Mouse (Mus musculus): Measurements from ENCODE around the gene Snrpb2. TPM values are rescaled to one million over a fixed set of nuclear protein-coding genes. Genes with fewer than 3 reads are reported as not detected.
A peak's percentile ranks its signal among the peaks of the same experiment; 100 is the strongest.

The Snrpb2 gene
- polyA plus RNA-seq (2014; fragmentation: Nextera tagmentation; extraction: Ambion mirVana), result 49.3 and 56.9 TPM in 2 replicates

DNA sequence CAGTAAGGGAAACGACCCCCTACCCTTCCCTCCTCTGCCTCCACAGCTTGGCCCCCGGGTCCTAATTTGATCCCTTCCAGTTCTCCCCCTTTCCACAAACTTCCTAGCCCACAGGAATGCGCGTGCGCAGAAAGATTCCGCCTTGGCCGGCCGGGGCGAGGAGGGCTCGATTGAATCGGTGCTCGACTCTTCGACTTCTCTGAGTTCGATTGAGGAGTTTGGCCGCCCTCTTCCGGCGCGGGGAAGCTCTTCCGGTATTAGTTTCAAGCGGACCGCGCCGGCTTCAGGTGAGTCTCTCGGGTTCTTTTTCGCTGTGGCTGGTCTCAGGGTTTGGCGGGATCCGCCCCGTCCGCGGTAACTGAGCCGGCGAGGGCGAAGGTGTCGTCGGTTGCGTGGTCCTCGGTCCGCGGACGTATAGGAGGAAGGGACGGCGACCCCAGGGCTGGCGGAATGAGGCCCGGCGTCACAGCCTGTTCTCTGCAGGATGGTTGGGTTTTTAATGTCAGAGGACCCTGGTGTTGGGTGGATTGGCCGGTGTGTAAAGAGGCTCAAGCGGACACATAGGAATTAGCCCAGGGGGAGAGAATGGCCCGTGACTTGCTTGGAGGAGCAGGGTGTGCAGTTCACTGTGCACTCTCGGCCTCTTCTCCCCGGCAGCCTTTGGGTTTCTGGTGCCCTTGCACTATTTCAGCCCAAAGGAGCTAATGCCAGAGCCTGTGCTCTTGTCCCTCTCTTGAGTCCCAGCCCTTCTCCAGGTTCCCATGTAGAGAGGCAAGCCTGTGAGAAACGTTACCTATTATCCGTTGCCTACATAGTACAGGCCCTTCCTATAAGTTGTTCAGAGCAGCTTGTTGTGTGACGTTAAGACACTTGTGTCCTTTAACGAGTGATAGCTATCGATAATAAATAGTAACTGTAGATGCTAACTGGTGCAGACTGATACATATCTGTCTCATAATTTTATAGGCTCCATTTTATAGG lies at the start of gene Snrpb2:
TSS of gene Snrpb2 (plus strand) at position 228 of the 981 bp plus-strand sequence.
- H3K27ac ChIP-seq, result no peak within 1 kb of the TSS
- H3K4me3 ChIP-seq (replicated peaks; ENCODE audit: low read length), result peak within 1 kb of the TSS; percentile 93
- H3K9me3 ChIP-seq (ENCODE audit: control insufficient read depth, low read length), result no peaks in the 10 kb centered on the region
- H3K27me3 ChIP-seq (ENCODE audit: control insufficient read depth, insufficient read depth, low read length), result no peaks in the 10 kb centered on the region; the same call in 1 of the 2 replicates
- DNase-seq (ENCODE audit: low spot score) (peak; percentile 93), ATAC-seq (ENCODE audit: low FRiP score) (peak; percentile 93)
- peak within 1 kb of the TSS; percentile 88 for H3K9ac ChIP-seq
- 1% methylated on average over 55 of the region's 55 CpGs for WGBS
- peaks cover 6% of the 10 kb centered on the region for H3K4me1 ChIP-seq (replicated peaks; ENCODE audit: control insufficient read depth, insufficient read depth, low read length)
- peaks cover 25% of the 10 kb centered on the region for H3K36me3 ChIP-seq (replicated peaks; ENCODE audit: control insufficient read depth, insufficient read depth)
- H3K4me2 ChIP-seq (replicated peaks), result peak within 1 kb of the TSS; percentile 65

DNA sequence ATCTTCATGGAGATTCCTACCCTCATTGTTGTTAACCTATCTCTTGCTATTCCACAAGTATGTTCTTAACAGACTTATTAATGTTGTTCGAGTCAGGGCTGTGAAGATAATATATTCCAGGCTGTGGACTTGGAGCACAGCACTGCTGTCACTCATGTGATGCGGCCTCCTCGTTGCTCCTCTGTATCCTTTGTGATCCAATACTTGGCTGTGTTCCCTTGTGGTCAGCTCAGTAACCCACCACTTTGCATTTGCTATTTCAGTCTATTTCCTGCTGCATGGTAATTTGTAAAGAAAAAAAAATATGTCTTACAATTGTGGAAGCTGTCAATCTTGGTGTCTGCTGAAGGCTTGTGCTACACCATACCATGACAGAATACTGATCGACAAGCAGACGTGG lies 49.8 kb upstream of the Snrpb2 start:
- Histone ChIP-seq H3K4me3 (replicated peaks; ENCODE audit: low read length) (no peak overlapping the region), H3K27ac (no peak overlapping the region), H3K27me3 (ENCODE audit: control insufficient read depth, insufficient read depth, low read length) (no peaks in the 10 kb centered on the region), H3K9me3 (ENCODE audit: control insufficient read depth, low read length) (no peaks in the 10 kb centered on the region), H3K9ac (no peak overlapping the region), H3K4me2 (replicated peaks) (no peak overlapping the region), H3K4me1 (replicated peaks; ENCODE audit: control insufficient read depth, insufficient read depth, low read length) (no peaks in the 10 kb centered on the region), H3K36me3 (replicated peaks; ENCODE audit: control insufficient read depth, insufficient read depth) (no peaks in the 10 kb centered on the region)
- ATAC-seq (ENCODE audit: low FRiP score) (no peak), DNase-seq (ENCODE audit: low spot score) (no peak)
- WGBS, result 57% methylated on average over 5 of the region's 5 CpGs

- H3K36me3 ChIP-seq (replicated peaks; ENCODE audit: control insufficient read depth, insufficient read depth), result no peaks in the 10 kb centered on the region
- no peak for DNase-seq (ENCODE audit: low spot score)
- no peak overlapping the region for H3K9ac ChIP-seq
- WGBS, result 95% methylated on average over 8 of the region's 8 CpGs
- no peaks in the 10 kb centered on the region for H3K9me3 ChIP-seq (ENCODE audit: control insufficient read depth, low read length)
- H3K4me2 ChIP-seq (replicated peaks), result no peak overlapping the region
- no peak overlapping the region for H3K27ac ChIP-seq
- no peak for ATAC-seq (ENCODE audit: low FRiP score)
- H3K4me3 ChIP-seq (replicated peaks; ENCODE audit: low read length), result no peak overlapping the region
- H3K4me1 ChIP-seq (replicated peaks; ENCODE audit: control insufficient read depth, insufficient read depth, low read length), result peaks cover 6% of the 10 kb centered on the region; the same call in 1 of the 2 replicates
- no peaks in the 10 kb centered on the region for H3K27me3 ChIP-seq (ENCODE audit: control insufficient read depth, insufficient read depth, low read length)
These were observed 44.8 kb upstream of the Snrpb2 start for GRCm38 (mm10) chr2:143018084-143018483.

DNA sequence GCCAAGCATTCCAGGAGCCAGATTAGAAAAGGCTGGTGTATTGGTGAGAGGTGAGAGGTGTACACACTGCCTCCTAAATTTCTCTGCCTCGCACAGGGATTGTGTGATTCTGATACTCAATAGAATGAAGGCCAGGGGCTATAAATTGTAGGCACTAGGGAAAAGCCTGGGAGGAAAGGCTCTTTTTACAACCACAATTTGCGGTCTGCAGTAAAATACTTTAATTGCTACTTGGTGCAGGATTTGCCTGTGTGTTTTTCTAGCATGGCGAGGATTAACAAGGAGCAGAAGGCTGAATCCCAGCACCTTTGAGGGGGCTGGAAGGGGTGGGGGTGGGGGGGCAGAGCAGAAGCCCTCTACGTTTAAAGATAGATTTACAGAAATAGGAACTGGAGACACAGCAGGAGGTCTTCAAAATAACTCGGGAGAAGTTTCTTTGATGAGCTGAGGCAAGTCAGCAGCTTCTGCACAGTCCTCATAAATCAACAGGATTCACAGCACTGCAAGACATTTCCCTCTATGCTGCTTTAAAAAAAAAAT lies 44.2 kb upstream of the Snrpb2 start:
- no peak for DNase-seq (ENCODE audit: low spot score)
- no peak overlapping the region for H3K4me2 ChIP-seq (replicated peaks)
- no peak overlapping the region for H3K27ac ChIP-seq
- H3K9ac ChIP-seq, result no peak overlapping the region
- no peaks in the 10 kb centered on the region for H3K9me3 ChIP-seq (ENCODE audit: control insufficient read depth, low read length)
- ATAC-seq (ENCODE audit: low FRiP score), result no peak
- no peak overlapping the region for H3K4me3 ChIP-seq (replicated peaks; ENCODE audit: low read length)
- 47% methylated on average over 5 of the region's 5 CpGs for WGBS
- no peaks in the 10 kb centered on the region for H3K36me3 ChIP-seq (replicated peaks; ENCODE audit: control insufficient read depth, insufficient read depth)
- H3K27me3 ChIP-seq (ENCODE audit: control insufficient read depth, insufficient read depth, low read length), result no peaks in the 10 kb centered on the region
- peaks cover 6% of the 10 kb centered on the region; the same call in 1 of the 2 replicates for H3K4me1 ChIP-seq (replicated peaks; ENCODE audit: control insufficient read depth, insufficient read depth, low read length)

DNA sequence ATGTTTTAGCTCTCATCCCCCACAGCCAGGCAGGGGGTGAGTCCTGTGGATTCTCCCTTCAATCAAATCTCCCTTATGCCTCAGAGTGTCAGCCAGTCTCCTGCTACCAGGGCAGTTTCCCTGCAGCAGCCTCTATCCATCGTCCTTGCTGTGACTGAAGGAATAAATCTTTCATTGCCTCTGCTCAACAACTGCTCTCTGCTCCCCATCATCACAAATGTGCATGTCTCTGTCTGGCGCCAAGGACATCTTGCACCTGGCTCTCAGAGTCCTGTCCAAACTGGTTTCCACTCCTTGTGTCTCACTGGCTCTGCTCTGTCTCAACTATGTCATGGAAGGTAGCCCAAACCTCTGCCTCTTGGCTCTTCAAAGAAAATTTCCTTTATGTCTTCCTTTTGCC lies 43.1 kb upstream of the Snrpb2 start:
- 45% methylated on average over 2 of the region's 2 CpGs for WGBS

GRCm38 (mm10) chr2:143023331-143023730 lies 39.5 kb upstream of the Snrpb2 start:
- Histone ChIP-seq H3K36me3 (replicated peaks; ENCODE audit: control insufficient read depth, insufficient read depth) (no peaks in the 10 kb centered on the region), H3K9ac (no peak overlapping the region), H3K27me3 (ENCODE audit: control insufficient read depth, insufficient read depth, low read length) (no peaks in the 10 kb centered on the region), H3K27ac (no peak overlapping the region), H3K4me1 (replicated peaks; ENCODE audit: control insufficient read depth, insufficient read depth, low read length) (peaks cover 6% of the 10 kb centered on the region; the same call in 1 of the 2 replicates), H3K4me2 (replicated peaks) (no peak overlapping the region), H3K9me3 (ENCODE audit: control insufficient read depth, low read length) (no peaks in the 10 kb centered on the region), H3K4me3 (replicated peaks; ENCODE audit: low read length) (no peak overlapping the region)
- ATAC-seq (ENCODE audit: low FRiP score) (no peak), DNase-seq (ENCODE audit: low spot score) (peak; percentile 17)
- WGBS, result 83% methylated on average over 2 of the region's 2 CpGs

More for the DNA sequence above, 43.1 kb upstream of the Snrpb2 start:
- Histone ChIP-seq H3K4me3 (replicated peaks; ENCODE audit: low read length) (no peak overlapping the region), H3K27ac (0 out of 2 replicates have a peak overlapping the region, but pooled peaks have one; percentile 47), H3K9ac (no peak overlapping the region), H3K4me1 (replicated peaks; ENCODE audit: control insufficient read depth, insufficient read depth, low read length) (peaks cover 6% of the 10 kb centered on the region; the same call in 1 of the 2 replicates), H3K9me3 (ENCODE audit: control insufficient read depth, low read length) (no peaks in the 10 kb centered on the region), H3K36me3 (replicated peaks; ENCODE audit: control insufficient read depth, insufficient read depth) (no peaks in the 10 kb centered on the region), H3K4me2 (replicated peaks) (no peak overlapping the region), H3K27me3 (ENCODE audit: control insufficient read depth, insufficient read depth, low read length) (no peaks in the 10 kb centered on the region)
- no peak for DNase-seq (ENCODE audit: low spot score)
- no peak for ATAC-seq (ENCODE audit: low FRiP score)

DNA sequence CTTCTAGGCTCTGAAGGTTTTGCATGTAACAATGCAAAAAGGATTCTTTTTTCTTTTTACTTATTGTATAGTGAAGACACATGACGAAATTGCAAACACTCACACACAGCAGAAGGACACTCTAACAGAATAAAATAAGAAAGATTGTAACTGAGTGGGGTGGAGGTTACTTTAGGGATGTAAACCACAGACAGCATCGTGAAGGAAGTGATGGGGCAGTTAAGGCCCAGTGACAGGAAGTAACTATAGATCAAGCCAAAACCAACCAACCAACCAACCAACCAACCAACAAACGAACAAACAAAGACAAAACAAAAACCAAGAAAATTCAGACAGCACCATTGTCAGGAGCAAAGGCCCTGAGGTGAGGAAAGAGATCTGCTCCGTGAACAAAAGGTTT lies 38.6 kb upstream of the Snrpb2 start:
- peaks cover 6% of the 10 kb centered on the region; the same call in 1 of the 2 replicates for H3K4me1 ChIP-seq (replicated peaks; ENCODE audit: control insufficient read depth, insufficient read depth, low read length)
- DNase-seq (ENCODE audit: low spot score) (peak; percentile 13), ATAC-seq (ENCODE audit: low FRiP score) (no peak)
- no peak overlapping the region for H3K9ac ChIP-seq
- H3K4me2 ChIP-seq (replicated peaks), result no peak overlapping the region
- H3K4me3 ChIP-seq (replicated peaks; ENCODE audit: low read length), result no peak overlapping the region
- H3K36me3 ChIP-seq (replicated peaks; ENCODE audit: control insufficient read depth, insufficient read depth), result no peaks in the 10 kb centered on the region
- no peaks in the 10 kb centered on the region for H3K27me3 ChIP-seq (ENCODE audit: control insufficient read depth, insufficient read depth, low read length)
- no peaks in the 10 kb centered on the region for H3K9me3 ChIP-seq (ENCODE audit: control insufficient read depth, low read length)
- WGBS, result 87% methylated on average over 4 of the region's 4 CpGs
- no peak overlapping the region for H3K27ac ChIP-seq

- H3K27ac ChIP-seq, result 0 out of 2 replicates have a peak overlapping the region, but pooled peaks have one; percentile 38
- H3K4me1 ChIP-seq (replicated peaks; ENCODE audit: control insufficient read depth, insufficient read depth, low read length), result no peaks in the 10 kb centered on the region
- ATAC-seq (ENCODE audit: low FRiP score), result peak; percentile 51; the same call in 1 of the 2 replicates
- H3K4me2 ChIP-seq (replicated peaks), result no peak overlapping the region
- no peak overlapping the region for H3K4me3 ChIP-seq (replicated peaks; ENCODE audit: low read length)
- H3K27me3 ChIP-seq (ENCODE audit: control insufficient read depth, insufficient read depth, low read length), result no peaks in the 10 kb centered on the region
- no peak for DNase-seq (ENCODE audit: low spot score)
- no peaks in the 10 kb centered on the region for H3K36me3 ChIP-seq (replicated peaks; ENCODE audit: control insufficient read depth, insufficient read depth)
- 56% methylated on average over 1 of the region's 1 CpGs for WGBS
- H3K9me3 ChIP-seq (ENCODE audit: control insufficient read depth, low read length), result no peaks in the 10 kb centered on the region
- H3K9ac ChIP-seq, result no peak overlapping the region
These were observed 31.6 kb upstream of the Snrpb2 start for GRCm38 (mm10) chr2:143031283-143031682.
